Mouse (Mus musculus) macrophage (primary cell): Measurements from ENCODE around the gene Lyrm1. TPM values are rescaled to one million over a fixed set of nuclear protein-coding genes. Genes with fewer than 3 reads are reported as not detected.

Experiments
- H3K27ac ChIP-seq: fragments of 350-480 bp; formaldehyde crosslinking; 2 replicates; pipeline ENCODE4 v1.9.0; 2021
- H3K36me3 ChIP-seq: fragments of 350-480 bp; formaldehyde crosslinking; 2 replicates; pipeline ENCODE4 v1.9.0; 2021; ENCODE audit errors: inconsistent target
- H3K4me3 ChIP-seq: fragments of 350-480 bp; formaldehyde crosslinking; 2 replicates; pipeline ENCODE4 v1.9.0; 2021; ENCODE audit errors: inconsistent target
- H3K79me2 ChIP-seq: fragments of 350-480 bp; formaldehyde crosslinking; 2 replicates; pipeline ENCODE4 v1.9.0; 2021; ENCODE audit errors: inconsistent target
- WGBS: methylation state at CpG from one replicate; pipeline ENCODE4 v1.1.7; 2026; ENCODE audit warnings: inconsistent platforms; ENCODE audit not compliant: missing documents; 5-methylcytosine and 5-hydroxymethylcytosine counted together
- polyA plus RNA-seq: library from polyadenylated mRNA; stranded (reverse); fragments of 250-400 nt; gene quantifications from 3 replicates; pipeline ENCODE4 v1.2.4, GENCODE M21; 2018; ENCODE audit warnings: inconsistent platforms

Lyrm1 gene
- polyA plus RNA-seq, 1 experiment from 2014 or later = 21.0 TPM

DNA sequence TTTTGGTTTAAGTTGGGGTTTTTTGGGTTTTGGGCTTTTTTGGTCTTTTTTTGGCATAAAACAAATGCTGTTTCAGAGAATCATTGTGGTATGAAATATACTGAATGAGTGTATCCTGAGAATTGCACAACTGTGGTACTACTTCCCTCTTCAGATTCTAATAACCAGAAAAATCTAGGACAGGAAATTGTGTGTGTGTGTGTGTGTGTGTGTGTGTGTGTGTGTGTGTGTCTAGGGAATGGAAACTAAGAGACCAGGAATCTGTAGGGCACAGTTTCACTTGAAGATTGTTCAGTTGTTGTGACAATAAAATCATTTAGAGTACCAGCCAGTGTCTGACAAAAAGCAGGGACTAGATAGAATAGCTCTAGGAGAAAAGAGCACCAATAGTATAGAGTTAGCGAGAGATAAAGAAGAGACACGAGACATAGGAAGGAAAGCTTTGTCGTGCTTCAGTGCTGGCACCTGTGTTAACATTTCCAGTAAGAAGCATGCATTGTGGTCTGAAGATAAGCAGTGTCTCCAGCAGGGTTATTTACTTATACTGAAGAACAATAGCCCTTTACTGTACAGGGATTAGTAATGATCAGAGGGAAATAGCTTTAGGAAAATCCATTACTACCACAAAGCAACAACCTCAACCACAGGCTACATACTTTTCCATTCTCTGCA lies 3.9 kb downstream of the Lyrm1 start:
- peak overlapping the region; percentile 10 for H3K27ac ChIP-seq

DNA sequence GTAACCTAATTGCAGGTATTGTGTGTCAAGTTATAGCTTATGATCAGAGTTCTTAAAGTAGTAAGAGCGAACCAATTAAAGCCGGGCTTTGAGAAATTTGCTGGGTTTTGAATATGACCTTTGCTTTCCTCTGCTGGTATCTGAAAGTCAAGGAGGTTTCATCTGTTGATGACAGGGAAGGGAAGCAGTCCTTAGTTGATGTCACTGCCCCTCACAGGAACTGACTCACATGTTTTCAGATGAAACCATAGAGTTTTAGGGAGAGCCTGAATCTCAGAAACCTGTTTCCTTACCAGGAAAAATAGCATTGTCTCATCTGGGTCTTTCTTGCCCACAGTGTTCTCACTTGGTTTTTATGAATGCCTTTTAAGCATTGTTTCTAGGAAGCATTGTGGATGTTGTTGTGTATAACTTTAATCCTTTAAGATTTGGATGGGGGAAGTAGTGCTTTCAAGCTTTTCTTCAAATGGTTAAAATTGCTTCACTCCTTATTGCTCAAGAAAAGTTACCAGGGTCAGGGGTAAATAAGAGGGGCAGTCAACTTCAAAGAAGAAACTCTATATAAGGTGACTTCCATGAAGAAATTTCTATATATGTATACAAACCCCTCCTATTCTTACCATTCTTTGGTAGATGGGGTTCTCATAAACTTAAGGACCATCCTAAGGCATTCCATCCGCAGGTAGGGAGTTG lies 11.0 kb downstream of the Lyrm1 start:
- 91% methylated on average over 3 of the region's 3 CpGs for WGBS
- Histone ChIP-seq H3K4me3 (no peak overlapping the region), H3K27ac (peak overlapping the region; percentile 25)

More for the DNA sequence above, 3.9 kb downstream of the Lyrm1 start:
- no peak overlapping the region for H3K4me3 ChIP-seq
- H3K79me2 ChIP-seq = peaks cover 9% of the 10 kb centered on the region; the same call in 1 of the 2 replicates
- no peaks in the 10 kb centered on the region for H3K36me3 ChIP-seq
- WGBS = 30% methylated on average over 3 of the region's 3 CpGs

DNA sequence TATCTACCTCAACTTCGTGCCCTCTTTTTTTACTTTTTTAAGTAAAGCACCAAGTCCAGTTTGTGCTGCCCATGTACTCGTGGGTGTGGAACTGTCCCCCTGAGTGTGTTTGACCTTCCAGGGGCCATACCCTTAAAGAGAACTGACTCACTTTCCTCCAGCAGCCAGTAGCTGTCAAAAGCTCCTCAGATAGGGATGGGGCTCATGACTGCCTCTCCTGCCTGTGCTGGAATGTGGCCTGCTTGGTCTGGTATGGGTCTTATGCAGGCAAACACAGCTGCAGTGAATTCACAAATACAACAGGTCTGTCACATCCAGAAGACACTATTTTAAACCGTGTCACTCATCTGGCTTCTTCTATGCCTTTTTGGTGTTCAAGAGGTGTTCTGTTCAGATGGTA lies 16.1 kb downstream of the Lyrm1 start:
- WGBS = 93% methylated on average over 3 of the region's 3 CpGs
- Histone ChIP-seq H3K4me3 (no peak overlapping the region), H3K27ac (no peak overlapping the region), H3K79me2 (no peaks in the 10 kb centered on the region), H3K36me3 (no peaks in the 10 kb centered on the region)

More for the DNA sequence above, 11.0 kb downstream of the Lyrm1 start:
- H3K79me2 ChIP-seq = no peaks in the 10 kb centered on the region
- H3K36me3 ChIP-seq = no peaks in the 10 kb centered on the region

DNA sequence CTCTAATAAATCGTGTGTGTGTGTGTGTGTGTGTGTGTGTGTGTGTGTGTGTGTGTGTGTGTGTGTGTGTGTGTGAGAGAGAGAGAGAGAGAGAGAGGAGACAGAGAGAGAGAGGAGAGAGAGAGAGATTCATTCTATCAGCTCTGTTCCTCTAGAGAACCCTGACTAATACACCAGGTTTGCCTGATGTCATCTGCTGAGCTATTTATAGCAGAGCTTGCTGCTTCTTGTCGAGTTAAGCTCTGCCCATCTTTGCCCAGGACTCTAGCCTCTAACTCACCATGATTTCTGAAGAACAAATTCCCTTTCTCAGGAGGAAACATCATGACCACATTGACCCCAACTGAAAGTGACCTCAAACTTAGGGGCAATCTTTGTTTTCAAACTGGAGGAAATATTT lies 24.8 kb downstream of the Lyrm1 start:
- peak overlapping the region; percentile 10; the same call in 1 of the 2 replicates for H3K27ac ChIP-seq
- 50% methylated on average over 2 of the region's 2 CpGs for WGBS
- H3K36me3 ChIP-seq = no peaks in the 10 kb centered on the region
- H3K79me2 ChIP-seq = no peaks in the 10 kb centered on the region
- no peak overlapping the region for H3K4me3 ChIP-seq

DNA sequence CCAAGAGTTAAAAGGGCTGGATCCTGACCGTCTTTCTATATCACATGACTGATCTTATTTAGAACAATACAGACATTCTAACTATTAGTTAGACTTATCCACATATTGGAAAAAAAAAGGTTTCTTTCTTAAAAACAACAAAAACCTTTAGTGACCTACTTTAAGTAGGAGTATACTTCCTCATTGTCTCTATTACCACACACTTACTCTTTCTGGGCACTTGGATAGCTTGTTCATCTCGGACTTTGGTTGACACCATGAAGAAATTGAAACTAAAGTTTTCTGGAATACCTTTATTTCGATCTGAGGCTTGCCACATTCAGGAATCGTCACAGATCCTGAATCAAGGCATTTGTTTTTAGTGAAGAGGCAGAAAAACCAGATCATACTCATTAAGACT lies 25.4 kb downstream of the Lyrm1 start:
- Histone ChIP-seq H3K79me2 (no peaks in the 10 kb centered on the region), H3K27ac (peak overlapping the region; percentile 10; the same call in 1 of the 2 replicates), H3K4me3 (no peak overlapping the region), H3K36me3 (no peaks in the 10 kb centered on the region)
- 79% methylated on average over 4 of the region's 4 CpGs for WGBS

DNA sequence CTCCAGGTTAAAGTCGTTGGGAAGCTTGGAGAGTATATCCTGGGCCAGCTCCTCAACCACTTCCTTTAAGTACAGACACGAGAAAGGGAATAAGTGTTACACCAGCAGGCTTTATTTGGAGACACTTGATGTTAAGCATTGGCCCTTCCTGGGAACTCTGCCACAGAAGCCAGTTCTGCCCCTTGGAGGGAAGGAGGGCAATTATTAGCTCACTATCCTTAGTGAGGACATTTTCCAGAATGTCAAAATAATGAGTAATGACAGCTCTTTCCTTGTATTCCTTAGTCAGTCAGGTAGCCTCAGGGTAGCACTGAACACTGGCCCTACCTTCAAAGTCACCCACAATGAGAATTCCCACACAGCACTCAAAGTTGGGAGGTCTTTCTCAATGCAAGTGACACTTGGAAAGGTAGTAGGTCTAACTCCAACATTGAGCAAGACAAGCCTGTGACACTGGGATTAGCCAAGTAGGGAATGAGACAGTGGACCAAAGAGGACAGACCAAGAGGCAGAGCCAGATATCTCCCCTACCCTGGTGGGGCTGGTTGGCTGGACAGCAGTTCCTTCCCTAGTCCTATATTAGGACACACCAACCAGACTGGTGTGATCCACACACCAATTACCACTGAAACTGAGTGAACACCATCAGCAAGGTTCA lies 33.3 kb downstream of the Lyrm1 start:
- Histone ChIP-seq H3K4me3 (no peak overlapping the region), H3K27ac (no peak overlapping the region), H3K79me2 (no peaks in the 10 kb centered on the region), H3K36me3 (no peaks in the 10 kb centered on the region)
- WGBS = 70% methylated on average over 2 of the region's 2 CpGs

DNA sequence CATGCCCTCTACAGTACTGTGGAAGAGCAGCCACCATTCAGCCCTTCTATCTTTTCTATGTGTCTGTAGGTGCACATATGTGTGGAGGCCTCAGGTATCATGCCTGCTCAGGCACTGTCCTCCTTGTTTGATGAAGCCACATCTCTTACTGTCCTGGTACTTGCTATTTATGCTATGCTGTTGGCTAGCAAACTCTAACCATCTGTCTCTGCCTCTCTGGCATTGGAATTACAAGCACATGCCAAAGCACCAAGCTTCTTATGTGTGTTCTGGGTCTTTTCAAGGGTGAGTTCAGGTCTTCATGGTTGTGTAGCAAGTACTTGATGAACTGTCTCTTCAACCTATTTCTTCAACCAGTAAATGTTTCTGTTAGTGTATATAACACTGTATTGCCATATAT lies 40.7 kb downstream of the Lyrm1 start:
- no peaks in the 10 kb centered on the region for H3K36me3 ChIP-seq
- H3K79me2 ChIP-seq = no peaks in the 10 kb centered on the region
- no peak overlapping the region for H3K27ac ChIP-seq
- no peak overlapping the region for H3K4me3 ChIP-seq

DNA sequence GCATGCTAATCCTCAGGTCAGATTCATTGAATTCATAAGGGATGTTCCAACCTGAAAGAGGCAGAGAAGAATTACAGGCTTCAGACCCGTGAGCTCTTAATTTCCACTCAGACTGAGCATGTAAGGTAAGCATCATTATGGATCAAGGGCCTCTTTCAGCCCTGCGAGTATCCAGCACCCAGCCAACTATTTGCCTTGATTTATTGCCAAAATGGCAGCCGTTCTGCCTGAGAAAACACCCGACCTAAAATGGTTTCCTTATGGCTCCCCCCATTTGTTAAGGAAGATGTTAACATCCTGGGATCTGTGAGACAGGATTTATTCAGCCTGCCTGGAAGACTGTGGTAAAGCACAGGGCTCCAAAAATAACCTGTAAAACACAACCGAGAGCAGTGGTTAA lies 41.4 kb downstream of the Lyrm1 start:
- Histone ChIP-seq H3K27ac (no peak overlapping the region), H3K4me3 (no peak overlapping the region), H3K79me2 (no peaks in the 10 kb centered on the region), H3K36me3 (no peaks in the 10 kb centered on the region)
- 73% methylated on average over 5 of the region's 5 CpGs for WGBS

DNA sequence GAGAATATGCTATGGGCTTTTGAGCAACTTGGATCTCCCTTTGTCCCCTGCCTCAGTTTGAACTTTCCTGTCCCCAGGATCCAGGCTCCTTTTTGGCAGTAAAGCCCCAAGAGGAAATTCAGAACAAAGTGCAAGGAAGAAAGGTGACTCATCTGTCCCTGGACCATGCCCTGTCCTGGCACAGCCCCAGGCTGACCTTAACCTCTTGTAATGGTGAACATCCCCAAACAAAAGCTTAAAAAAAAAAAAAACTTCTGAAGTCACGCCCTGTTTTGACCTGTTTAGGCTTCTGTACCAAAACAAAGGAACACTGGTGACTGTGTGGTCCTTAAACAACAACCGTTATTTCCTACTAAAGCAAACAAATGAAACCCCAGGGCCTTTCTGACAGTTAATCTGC lies 45.9 kb downstream of the Lyrm1 start:
- no peak overlapping the region for H3K27ac ChIP-seq
- 69% methylated on average over 2 of the region's 2 CpGs for WGBS
- H3K36me3 ChIP-seq = no peaks in the 10 kb centered on the region

DNA sequence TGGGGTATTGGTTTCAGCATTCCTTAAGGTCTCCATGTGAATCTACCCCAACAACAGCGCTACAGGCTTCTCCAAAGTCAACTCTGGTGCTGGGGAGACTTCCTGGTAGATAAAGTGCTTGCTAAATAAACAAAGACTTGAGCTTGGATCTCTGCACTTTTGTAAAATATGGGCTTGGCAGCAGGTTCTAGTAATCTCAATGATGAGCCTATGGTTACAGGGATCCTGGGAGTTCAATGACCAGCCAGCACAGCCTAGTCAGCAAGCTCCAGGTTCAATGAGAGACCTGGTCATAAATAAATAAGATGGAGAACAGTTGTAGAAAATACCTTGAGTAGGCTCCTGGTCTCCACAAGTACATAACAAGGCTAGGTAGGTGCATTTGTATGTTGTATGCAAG lies 58.4 kb downstream of the Lyrm1 start:
- no peaks in the 10 kb centered on the region for H3K36me3 ChIP-seq
- WGBS = 100% methylated on average over 1 of the region's 1 CpGs
- no peaks in the 10 kb centered on the region for H3K79me2 ChIP-seq
- no peak overlapping the region for H3K27ac ChIP-seq
- H3K4me3 ChIP-seq = no peak overlapping the region

More for the DNA sequence above, 45.9 kb downstream of the Lyrm1 start:
- H3K4me3 ChIP-seq = no peak overlapping the region
- no peaks in the 10 kb centered on the region for H3K79me2 ChIP-seq

DNA sequence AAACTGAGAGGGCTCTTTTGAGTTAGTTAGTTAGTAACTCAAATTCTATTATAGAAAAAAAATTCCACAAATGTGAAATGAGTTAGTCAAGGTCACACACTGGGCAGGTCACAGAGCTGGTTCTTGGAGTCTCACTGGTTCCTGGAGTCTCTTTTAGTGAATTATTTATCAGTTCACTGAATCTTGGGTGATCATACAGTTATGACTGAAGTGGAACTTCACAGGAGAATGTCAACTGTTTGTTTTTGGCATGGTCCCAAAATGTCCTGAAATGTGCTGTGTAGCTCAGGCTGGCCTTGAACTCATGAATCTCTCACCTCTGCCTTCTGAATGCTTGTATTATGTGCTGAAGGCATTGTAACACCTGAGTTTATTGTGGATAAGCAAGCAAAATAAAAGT lies 61.8 kb downstream of the Lyrm1 start:
- Histone ChIP-seq H3K36me3 (no peaks in the 10 kb centered on the region), H3K4me3 (no peak overlapping the region), H3K27ac (no peak overlapping the region), H3K79me2 (no peaks in the 10 kb centered on the region)

DNA sequence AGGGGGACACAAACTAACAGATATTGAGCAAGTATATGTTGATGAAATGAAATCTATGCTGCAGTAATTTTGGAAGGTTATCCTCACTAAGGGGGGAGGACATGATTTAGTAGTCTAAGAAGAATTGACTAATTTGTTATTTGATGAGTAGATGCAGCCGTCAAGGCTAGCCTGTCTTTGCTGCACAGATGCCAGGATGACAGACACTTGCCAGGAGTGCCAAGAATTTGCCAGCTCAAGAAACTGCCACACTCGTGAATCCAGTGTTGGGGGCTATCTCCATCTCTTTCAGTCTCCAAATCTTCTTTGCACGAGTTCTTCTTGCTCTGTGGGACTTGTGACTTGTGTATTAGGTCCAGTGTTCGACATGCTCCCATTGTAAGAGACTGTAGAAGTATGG lies 63.4 kb downstream of the Lyrm1 start:
- no peaks in the 10 kb centered on the region for H3K36me3 ChIP-seq
- WGBS = 75% methylated on average over 4 of the region's 4 CpGs

DNA sequence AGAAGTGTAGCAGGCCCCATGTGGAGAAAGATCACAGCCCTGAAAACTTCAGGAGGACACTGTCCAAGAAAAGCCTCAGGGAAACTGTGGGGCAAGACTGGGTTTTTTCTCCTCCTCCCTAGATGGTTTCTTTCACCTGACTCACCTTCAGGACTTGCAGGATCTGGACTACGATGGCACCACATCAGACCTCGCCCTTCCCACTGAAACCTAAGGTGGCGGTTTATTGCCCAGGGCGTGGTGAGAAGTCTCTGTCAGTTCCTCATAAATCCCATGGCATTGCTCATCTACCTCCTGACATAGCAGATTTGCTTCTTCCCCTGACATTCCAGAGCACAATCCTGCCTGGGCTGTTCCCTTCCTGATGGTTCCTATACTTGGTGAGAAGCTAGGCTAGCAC lies 63.8 kb downstream of the Lyrm1 start:
- H3K27ac ChIP-seq = no peak overlapping the region
- no peaks in the 10 kb centered on the region for H3K36me3 ChIP-seq
- no peak overlapping the region for H3K4me3 ChIP-seq
- H3K79me2 ChIP-seq = no peaks in the 10 kb centered on the region
- WGBS = 83% methylated on average over 4 of the region's 4 CpGs

More for the DNA sequence above, 63.4 kb downstream of the Lyrm1 start:
- Histone ChIP-seq H3K27ac (no peak overlapping the region), H3K4me3 (no peak overlapping the region), H3K79me2 (no peaks in the 10 kb centered on the region)

DNA sequence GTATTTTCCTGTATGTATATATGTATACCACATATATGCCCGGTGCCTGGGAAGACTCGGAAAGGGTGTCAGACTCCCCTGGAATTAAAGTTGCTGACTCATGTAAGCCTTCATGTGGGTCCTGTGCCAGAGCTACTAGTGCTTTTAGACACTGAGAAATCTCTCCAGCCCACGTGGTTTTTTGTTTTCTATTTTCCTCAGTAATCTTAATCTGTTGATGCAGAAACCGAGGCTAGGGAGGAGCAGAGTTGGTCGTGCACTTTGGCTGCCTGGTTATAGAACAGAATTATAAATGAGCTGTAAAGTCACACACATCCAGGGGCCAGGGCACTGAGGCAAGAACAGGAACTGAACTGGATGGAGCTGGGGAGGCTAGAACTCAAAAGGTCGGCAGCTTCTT lies 64.3 kb downstream of the Lyrm1 start:
- Histone ChIP-seq H3K4me3 (no peak overlapping the region), H3K79me2 (no peaks in the 10 kb centered on the region), H3K27ac (no peak overlapping the region), H3K36me3 (no peaks in the 10 kb centered on the region)
- 62% methylated on average over 6 of the region's 6 CpGs for WGBS

DNA sequence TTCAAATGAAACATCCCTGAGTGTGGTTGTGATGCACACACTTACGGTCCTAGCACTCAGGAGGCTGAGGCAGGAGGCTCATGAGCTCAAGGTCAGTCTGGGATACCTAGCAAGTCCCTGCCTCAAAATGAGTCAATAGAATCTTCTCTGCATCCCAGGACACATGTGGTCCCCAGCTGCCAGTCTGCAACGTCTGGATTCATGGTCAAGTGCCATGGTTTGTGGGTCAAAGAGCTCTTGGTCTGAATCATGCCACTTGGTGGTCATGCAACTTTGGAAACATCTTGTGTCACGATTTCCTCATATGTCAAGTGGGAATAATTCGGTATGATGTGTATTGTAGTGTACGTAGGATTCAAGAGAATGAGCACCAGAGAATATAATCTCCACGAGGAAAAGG lies 64.9 kb downstream of the Lyrm1 start:
- H3K27ac ChIP-seq = no peak overlapping the region
- H3K36me3 ChIP-seq = no peaks in the 10 kb centered on the region
- no peaks in the 10 kb centered on the region for H3K79me2 ChIP-seq
- WGBS = 90% methylated on average over 6 of the region's 6 CpGs
- no peak overlapping the region for H3K4me3 ChIP-seq
